Mouse (Mus musculus): ENCODE results near the gene Oscar. TPM values are rescaled to one million over a fixed set of nuclear protein-coding genes. Genes with fewer than 3 reads are reported as not detected.
"Not testable (repeated sequence)": the region's sequence is repeated elsewhere in the genome, so short reads cannot be mapped to it uniquely, and the experiment has no call there.

Oscar gene
- polyA plus RNA-seq, 1 experiment from 2014 or later = 0.37 TPM

- Histone ChIP-seq H3K9ac (no peak overlapping the region), H3K9me3 (no peaks in the 10 kb centered on the region), H3K36me3 (no peaks in the 10 kb centered on the region), H3K4me3 (no peak overlapping the region), H3K4me2 (no peak overlapping the region), H3K27me3 (no peaks in the 10 kb centered on the region), H3K27ac (no peak overlapping the region), H3K4me1 (no peaks in the 10 kb centered on the region)
- ATAC-seq (ENCODE audit: insufficient number of reproducible peaks, insufficient read depth, low FRiP score, low TSS enrichment, low read depth) = no peak
- WGBS = 69% methylated on average over 6 of the region's 6 CpGs
These were observed 36.9 kb downstream of the Oscar start for GRCm38 (mm10) chr7:3578952-3579546.

- Histone ChIP-seq H3K36me3 (no peaks in the 10 kb centered on the region), H3K9ac (no peak overlapping the region), H3K9me3 (no peaks in the 10 kb centered on the region), H3K4me1 (no peaks in the 10 kb centered on the region), H3K4me3 (no peak overlapping the region), H3K27ac (no peak overlapping the region), H3K4me2 (no peak overlapping the region), H3K27me3 (no peaks in the 10 kb centered on the region)
- ATAC-seq (ENCODE audit: insufficient number of reproducible peaks, insufficient read depth, low FRiP score, low TSS enrichment, low read depth) = no peak
- WGBS = 81% methylated on average over 2 of the region's 2 CpGs
These were observed 37.8 kb downstream of the Oscar start for GRCm38 (mm10) chr7:3578196-3578595.

GRCm38 (mm10) chr7:3576354-3577124, 39.4 kb downstream of the Oscar start:
- no peaks in the 10 kb centered on the region for H3K9me3 ChIP-seq
- H3K4me2 ChIP-seq = no peak overlapping the region
- no peaks in the 10 kb centered on the region for H3K36me3 ChIP-seq
- 72% methylated on average over 5 of the region's 5 CpGs for WGBS
- no peak overlapping the region for H3K4me3 ChIP-seq
- H3K27ac ChIP-seq = no peak overlapping the region
- no peak for ATAC-seq (ENCODE audit: insufficient number of reproducible peaks, insufficient read depth, low FRiP score, low TSS enrichment, low read depth)
- H3K9ac ChIP-seq = no peak overlapping the region
- no peaks in the 10 kb centered on the region for H3K4me1 ChIP-seq
- H3K27me3 ChIP-seq = no peaks in the 10 kb centered on the region

GRCm38 (mm10) chr7:3574216-3574615, 41.7 kb downstream of the Oscar start:
- ATAC-seq (ENCODE audit: insufficient number of reproducible peaks, insufficient read depth, low FRiP score, low TSS enrichment, low read depth) = no peak
- WGBS = 57% methylated on average over 5 of the region's 5 CpGs

GRCm38 (mm10) chr7:3571847-3572246, 44.1 kb downstream of the Oscar start:
- Histone ChIP-seq H3K4me1 (no peaks in the 10 kb centered on the region), H3K27ac (no peak overlapping the region), H3K9me3 (no peaks in the 10 kb centered on the region), H3K36me3 (no peaks in the 10 kb centered on the region), H3K4me3 (no peak overlapping the region), H3K4me2 (no peak overlapping the region), H3K9ac (no peak overlapping the region), H3K27me3 (no peaks in the 10 kb centered on the region)
- 74% methylated on average over 1 of the region's 1 CpGs for WGBS
- no peak for ATAC-seq (ENCODE audit: insufficient number of reproducible peaks, insufficient read depth, low FRiP score, low TSS enrichment, low read depth)

More at GRCm38 (mm10) chr7:3574216-3574615, 41.7 kb downstream of the Oscar start:
- no peaks in the 10 kb centered on the region for H3K27me3 ChIP-seq
- no peaks in the 10 kb centered on the region for H3K36me3 ChIP-seq
- H3K4me2 ChIP-seq = no peak overlapping the region
- no peaks in the 10 kb centered on the region for H3K4me1 ChIP-seq
- no peaks in the 10 kb centered on the region for H3K9me3 ChIP-seq
- no peak overlapping the region for H3K27ac ChIP-seq
- H3K9ac ChIP-seq = no peak overlapping the region
- no peak overlapping the region for H3K4me3 ChIP-seq

- ATAC-seq (ENCODE audit: insufficient number of reproducible peaks, insufficient read depth, low FRiP score, low TSS enrichment, low read depth); H3K4me1 ChIP-seq; H3K4me2 ChIP-seq; H3K9ac ChIP-seq; H3K27ac ChIP-seq; H3K9me3 ChIP-seq; H3K4me3 ChIP-seq; H3K27me3 ChIP-seq; H3K36me3 ChIP-seq: not testable (repeated sequence)
- 86% methylated on average over 3 of the region's 3 CpGs for WGBS
These were observed 45.4 kb downstream of the Oscar start for GRCm38 (mm10) chr7:3570580-3570979.

- Histone ChIP-seq H3K4me2 (no peak overlapping the region), H3K27ac (no peak overlapping the region), H3K27me3 (no peaks in the 10 kb centered on the region), H3K9ac (no peak overlapping the region), H3K4me3 (no peak overlapping the region), H3K36me3 (no peaks in the 10 kb centered on the region), H3K9me3 (no peaks in the 10 kb centered on the region), H3K4me1 (no peaks in the 10 kb centered on the region)
- 68% methylated on average over 6 of the region's 6 CpGs for WGBS
- no peak for ATAC-seq (ENCODE audit: insufficient number of reproducible peaks, insufficient read depth, low FRiP score, low TSS enrichment, low read depth)
These were observed 46.2 kb downstream of the Oscar start for GRCm38 (mm10) chr7:3569725-3570124.

GRCm38 (mm10) chr7:3567336-3567735, 48.6 kb downstream of the Oscar start:
- H3K4me1 ChIP-seq = no peaks in the 10 kb centered on the region
- no peak overlapping the region for H3K27ac ChIP-seq
- H3K36me3 ChIP-seq = no peaks in the 10 kb centered on the region
- H3K9me3 ChIP-seq = no peaks in the 10 kb centered on the region
- WGBS = 8% methylated on average over 2 of the region's 2 CpGs
- ATAC-seq (ENCODE audit: insufficient number of reproducible peaks, insufficient read depth, low FRiP score, low TSS enrichment, low read depth) = no peak
- no peaks in the 10 kb centered on the region for H3K27me3 ChIP-seq
- H3K4me2 ChIP-seq = no peak overlapping the region
- no peak overlapping the region for H3K4me3 ChIP-seq
- H3K9ac ChIP-seq = no peak overlapping the region

Small RNA genes lying within 50 kb of the gene (microRNA-seq; reads per million reads assigned to microRNA genes)
- gene Gm25100 (not detected), gene Mir3572 (2.6 reads per million, percentile 9 among the genes with 10 or more reads in this experiment)

Other genes starting within 250 kb of the Oscar start
- 5.5 and 7.5 TPM in 2 replicates for gene Cacng8, start 225.5 kb downstream of the Oscar start, polyA plus RNA-seq (2015; fragmentation: Nextera tagmentation; extraction: Ambion mirVana)
- 0.46 and 0.67 TPM in 2 replicates for gene Cacng6, start 192.0 kb downstream of the Oscar start, polyA plus RNA-seq (2015; fragmentation: Nextera tagmentation; extraction: Ambion mirVana)
- gene Tarm1, start 113.5 kb downstream of the Oscar start, polyA plus RNA-seq (2015; fragmentation: Nextera tagmentation; extraction: Ambion mirVana) = not detected in 2 replicates
- 427 and 457 TPM in 2 replicates for gene Ndufa3, start 1.2 kb upstream of the Oscar start, polyA plus RNA-seq (2015; fragmentation: Nextera tagmentation; extraction: Ambion mirVana)
- 29.6 and 31.2 TPM in 2 replicates for gene Tfpt, start 13.8 kb upstream of the Oscar start, polyA plus RNA-seq (2015; fragmentation: Nextera tagmentation; extraction: Ambion mirVana)
- 114 and 122 TPM in 2 replicates for gene Prpf31, start 13.8 kb upstream of the Oscar start, polyA plus RNA-seq (2015; fragmentation: Nextera tagmentation; extraction: Ambion mirVana)
- 65.6 and 66.0 TPM in 2 replicates for gene Cnot3, start 29.1 kb upstream of the Oscar start, polyA plus RNA-seq (2015; fragmentation: Nextera tagmentation; extraction: Ambion mirVana)
- gene Leng1, start 49.7 kb upstream of the Oscar start, polyA plus RNA-seq (2015; fragmentation: Nextera tagmentation; extraction: Ambion mirVana) = 20.0 and 20.6 TPM in 2 replicates
- 6.2 and 10.3 TPM in 2 replicates for gene Tmc4, start 61.4 kb upstream of the Oscar start, polyA plus RNA-seq (2015; fragmentation: Nextera tagmentation; extraction: Ambion mirVana)
- gene Tsen34, start 76.7 kb upstream of the Oscar start, polyA plus RNA-seq (2015; fragmentation: Nextera tagmentation; extraction: Ambion mirVana) = 275 and 301 TPM in 2 replicates
- 63.7 and 65.7 TPM in 2 replicates for gene Mboat7, start 77.4 kb upstream of the Oscar start, polyA plus RNA-seq (2015; fragmentation: Nextera tagmentation; extraction: Ambion mirVana)
- 1,711 and 1,735 TPM in 2 replicates for gene Rps9, start 87.8 kb upstream of the Oscar start, polyA plus RNA-seq (2015; fragmentation: Nextera tagmentation; extraction: Ambion mirVana)
- gene Pirb, start 104.2 kb upstream of the Oscar start, polyA plus RNA-seq (2015; fragmentation: Nextera tagmentation; extraction: Ambion mirVana) = 0.17 and 0.33 TPM in 2 replicates
- not detected in 2 replicates for gene Gm15448, start 209.5 kb upstream of the Oscar start, polyA plus RNA-seq (2015; fragmentation: Nextera tagmentation; extraction: Ambion mirVana)
- 0.15 and 0.17 TPM in 2 replicates for gene Pira2, start 228.9 kb upstream of the Oscar start, polyA plus RNA-seq (2015; fragmentation: Nextera tagmentation; extraction: Ambion mirVana)